Mouse (Mus musculus) bone marrow, adult 2 months (tissue): ENCODE measurements at regions not wholly inside any gene's neighbourhood (a gene's known extent, or its start where the extent isn't known, plus 50 kb on each side); places are given as distances from the start of the nearest gene placed in this dataset.

Experiments
- H3K27ac ChIP-seq: fragments of 200-500 bp; 2 replicates; pipeline ENCODE4 v1.5.1; 2012; ENCODE audit warnings: low read depth, mild to moderate bottlenecking, control low read depth, inconsistent platforms, low read length; ENCODE audit not compliant: control insufficient read depth, poor library complexity, insufficient read depth
- H3K4me1 ChIP-seq: fragments of 200-500 bp; 2 replicates; pipeline ENCODE4 v1.6.1; 2011; ENCODE audit warnings: low read length; ENCODE audit not compliant: control insufficient read depth, insufficient read depth
- H3K4me3 ChIP-seq: fragments of 200-500 bp; replicated peaks from 2 replicates; pipeline ENCODE3; 2011; ENCODE audit warnings: mild to moderate bottlenecking, low read depth, low read length, control low read depth; ENCODE audit not compliant: control insufficient read depth
- CTCF ChIP-seq: fragments of 200-500 bp; IDR thresholded peaks from 2 replicates; pipeline ENCODE4 v1.5.1; 2011; ENCODE audit warnings: low read length, control low read depth; ENCODE audit not compliant: control insufficient read depth, insufficient read depth
- POLR2A ChIP-seq: fragments of 200-500 bp; IDR thresholded peaks from 2 replicates; pipeline ENCODE4 v1.6.1; 2011; ENCODE audit warnings: low read depth, mild to moderate bottlenecking, control low read depth, low read length, borderline replicate concordance; ENCODE audit not compliant: control insufficient read depth
- WGBS: fragments of 180-500 bp; shearing (Covaris S2); methylation state at CpG from one replicate; pipeline ENCODE4 v1.1.7; 2018; 5-methylcytosine and 5-hydroxymethylcytosine counted together

- H3K27ac ChIP-seq: no peak overlapping the region
- 84% methylated on average over 6 of the region's 6 CpGs for WGBS
- H3K4me1 ChIP-seq: no peaks in the 10 kb centered on the region
- TF ChIP-seq CTCF (no peak), POLR2A (no peak)
- no peak overlapping the region for H3K4me3 ChIP-seq
These were observed 77.1 kb upstream of the Cnot2 start for GRCm38 (mm10) chr10:116658162-116658962.

GRCm38 (mm10) chr10:116655891-116656290, 74.6 kb upstream of the Cnot2 start:
- 45% methylated on average over 7 of the region's 7 CpGs for WGBS
- TF ChIP-seq POLR2A: no peak

DNA sequence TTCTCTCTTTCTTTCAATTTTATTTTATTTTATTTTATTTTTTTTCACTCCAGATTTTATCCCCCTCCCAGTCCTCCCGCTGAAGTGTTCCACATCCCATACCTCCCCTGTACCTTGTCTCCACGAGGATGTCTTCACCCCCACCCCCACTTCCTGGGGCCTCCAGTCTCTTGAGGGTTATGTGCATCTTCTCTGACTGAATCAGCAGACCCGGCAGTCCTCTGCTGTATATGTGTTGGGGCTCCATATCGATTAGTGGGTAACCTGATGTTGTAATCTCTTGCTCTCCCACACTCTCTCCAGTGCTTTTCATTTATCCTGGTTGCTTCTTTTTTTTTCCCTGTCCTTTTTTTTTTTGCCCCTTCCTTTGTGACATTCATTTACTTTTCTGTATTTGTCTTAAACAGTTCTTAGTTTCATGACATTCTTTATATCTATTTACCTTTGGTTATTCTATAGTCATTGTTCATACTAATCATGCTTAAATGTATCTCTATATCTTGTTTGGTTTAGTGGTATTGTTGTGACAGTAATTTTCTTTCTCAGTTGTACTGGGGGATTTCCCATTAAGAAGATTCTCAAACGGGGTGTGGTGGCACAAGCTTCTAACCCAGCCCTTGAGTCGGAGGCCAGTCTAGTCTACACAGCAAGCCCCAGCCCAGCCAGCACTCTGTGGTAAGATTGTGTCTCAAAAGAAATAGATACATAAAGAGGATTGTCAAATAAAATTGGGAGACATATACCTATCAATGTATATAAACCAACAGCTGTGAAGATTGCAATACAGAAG, 73.9 kb upstream of the Cnot2 start:
- TF ChIP-seq POLR2A (no peak), CTCF (no peak)
- Histone ChIP-seq H3K4me1 (no peaks in the 10 kb centered on the region), H3K4me3 (no peak overlapping the region), H3K27ac (no peak overlapping the region)
- WGBS: 65% methylated on average over 6 of the region's 6 CpGs

More at GRCm38 (mm10) chr10:116655891-116656290, 74.6 kb upstream of the Cnot2 start:
- no peak overlapping the region for H3K4me3 ChIP-seq
- no peak overlapping the region for H3K27ac ChIP-seq
- H3K4me1 ChIP-seq: no peaks in the 10 kb centered on the region

DNA sequence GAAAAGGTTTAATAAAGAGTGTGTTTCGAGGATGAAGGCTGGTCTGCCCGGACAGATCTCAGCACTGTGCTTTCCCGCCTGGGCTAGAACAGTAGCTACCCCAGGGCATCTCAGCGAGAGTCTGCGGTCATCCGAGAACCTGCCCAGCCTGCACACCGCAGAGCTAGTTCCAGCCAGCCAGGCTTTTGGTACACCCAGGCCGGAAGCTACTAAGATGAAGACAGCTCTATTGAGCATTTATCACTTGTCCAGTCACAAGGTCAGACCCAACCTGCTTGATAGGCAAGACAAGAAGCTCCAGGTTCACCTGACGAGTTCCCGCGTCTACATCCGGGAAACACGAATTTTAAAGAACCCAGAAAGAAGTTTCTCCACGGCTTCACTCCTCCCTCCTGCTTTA, 72.8 kb upstream of the Cnot2 start:
- no peaks in the 10 kb centered on the region for H3K4me1 ChIP-seq
- H3K4me3 ChIP-seq: no peak overlapping the region
- WGBS: 88% methylated on average over 14 of the region's 14 CpGs
- no peak for TF ChIP-seq POLR2A
- TF ChIP-seq CTCF: no peak
- H3K27ac ChIP-seq: no peak overlapping the region

DNA sequence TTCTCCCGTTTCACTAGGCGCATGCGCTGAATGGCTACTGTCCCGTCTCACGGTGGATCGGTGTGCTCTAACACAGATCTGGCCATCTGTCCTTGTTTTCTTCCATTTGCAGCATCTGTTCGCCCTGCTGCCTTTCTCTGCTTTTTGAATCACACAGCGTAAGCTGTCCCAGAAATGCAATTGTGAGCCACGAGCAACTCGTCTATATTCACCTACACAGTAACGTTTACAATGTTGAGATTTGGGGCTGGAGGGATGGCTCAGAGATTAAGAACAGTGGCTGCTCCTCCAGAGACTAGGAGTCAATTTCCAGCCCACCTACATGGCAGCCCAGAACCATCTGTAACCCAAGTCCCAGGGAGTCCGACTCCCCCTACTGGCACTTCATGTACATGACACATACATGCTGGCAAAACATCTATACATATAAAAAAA, 72.2 kb upstream of the Cnot2 start:
- WGBS: 90% methylated on average over 12 of the region's 12 CpGs
- Histone ChIP-seq H3K4me3 (no peak overlapping the region), H3K4me1 (no peaks in the 10 kb centered on the region), H3K27ac (no peak overlapping the region)
- TF ChIP-seq POLR2A (no peak), CTCF (peak; percentile 9; the same call in 1 of the 2 replicates)

- WGBS: 87% methylated on average over 3 of the region's 3 CpGs
- H3K4me3 ChIP-seq: no peak overlapping the region
- no peak for TF ChIP-seq CTCF
- no peak for TF ChIP-seq POLR2A
- H3K4me1 ChIP-seq: no peaks in the 10 kb centered on the region
- H3K27ac ChIP-seq: no peak overlapping the region
These were observed 68.0 kb upstream of the Cnot2 start for GRCm38 (mm10) chr10:116649287-116649686.

- H3K27ac ChIP-seq: no peak overlapping the region
- H3K4me3 ChIP-seq: no peak overlapping the region
- 79% methylated on average over 7 of the region's 7 CpGs for WGBS
- TF ChIP-seq POLR2A (no peak), CTCF (no peak)
- H3K4me1 ChIP-seq: no peaks in the 10 kb centered on the region
These were observed 64.7 kb upstream of the Cnot2 start for GRCm38 (mm10) chr10:116646035-116646434.

- Histone ChIP-seq H3K4me3 (no peak overlapping the region), H3K27ac (no peak overlapping the region), H3K4me1 (no peaks in the 10 kb centered on the region)
- 86% methylated on average over 7 of the region's 7 CpGs for WGBS
- no peak for TF ChIP-seq POLR2A
- no peak for TF ChIP-seq CTCF
These were observed 64.3 kb upstream of the Cnot2 start for GRCm38 (mm10) chr10:116645631-116646030.
